Mouse (Mus musculus): Measurements from ENCODE around the gene Cptp. TPM values are rescaled to one million over a fixed set of nuclear protein-coding genes. Genes with fewer than 3 reads are reported as not detected.

The Cptp gene
- polyA plus RNA-seq, 1 experiment = 30.8 TPM

- DNase-seq (ENCODE audit: low read depth) = no peak
Observed at GRCm38 (mm10) chr4:155841651-155842270, 27.5 kb downstream of the Cptp start.

- no peak for DNase-seq (ENCODE audit: low read depth)
Observed at GRCm38 (mm10) chr4:155841003-155841454, 28.2 kb downstream of the Cptp start.

GRCm38 (mm10) chr4:155840076-155841002 is 28.9 kb downstream of the Cptp start:
- DNase-seq (ENCODE audit: low read depth) = no peak

GRCm38 (mm10) chr4:155839483-155839910 is 29.7 kb downstream of the Cptp start, which contains the start of gene Mxra8:
Mxra8 (plus strand) TSS chr4:155839680.
- DNase-seq (ENCODE audit: low read depth) = no peak

- DNase-seq (ENCODE audit: low read depth) = no peak
Observed at GRCm38 (mm10) chr4:155838187-155839153, 30.8 kb downstream of the Cptp start.

- no peak for DNase-seq (ENCODE audit: low read depth)
Observed at GRCm38 (mm10) chr4:155837404-155838010, 31.7 kb downstream of the Cptp start.

GRCm38 (mm10) chr4:155833836-155834235 is 35.4 kb downstream of the Cptp start:
- DNase-seq (ENCODE audit: low read depth) = no peak

GRCm38 (mm10) chr4:155833234-155833633 is 36.0 kb downstream of the Cptp start:
- DNase-seq (ENCODE audit: low read depth) = no peak

- DNase-seq (ENCODE audit: low read depth) = no peak
Observed at GRCm38 (mm10) chr4:155832321-155832720, 36.9 kb downstream of the Cptp start.

GRCm38 (mm10) chr4:155831831-155832230 is 37.4 kb downstream of the Cptp start:
- DNase-seq (ENCODE audit: low read depth) = no peak

GRCm38 (mm10) chr4:155831205-155831766 is 38.0 kb downstream of the Cptp start, which contains the start of gene Aurkaip1:
Aurkaip1 (plus strand) TSS chr4:155831272.
- DNase-seq (ENCODE audit: low read depth) = peak; percentile 44

GRCm38 (mm10) chr4:155830596-155830995 is 38.6 kb downstream of the Cptp start:
- no peak for DNase-seq (ENCODE audit: low read depth)

- peak; percentile 97 for DNase-seq (ENCODE audit: low read depth)
Observed at GRCm38 (mm10) chr4:155829866-155830265, 39.4 kb downstream of the Cptp start.

- no peak for DNase-seq (ENCODE audit: low read depth)
Observed at GRCm38 (mm10) chr4:155823443-155823842, 45.8 kb downstream of the Cptp start.

GRCm38 (mm10) chr4:155821025-155821424 is 48.2 kb downstream of the Cptp start:
- no peak for DNase-seq (ENCODE audit: low read depth)

GRCm38 (mm10) chr4:155817533-155817932 is 51.7 kb downstream of the Cptp start:
- no peak for DNase-seq (ENCODE audit: low read depth)

Measured in gonadal fat pad, adult 2 months (tissue).